Mouse (Mus musculus) testis, adult 2 months (tissue): Measurements from ENCODE around the gene Cntnap2. TPM values are rescaled to one million over a fixed set of nuclear protein-coding genes. Genes with fewer than 3 reads are reported as not detected.

Experiments used
- H3K27ac ChIP-seq: fragments of 200-500 bp; 2 replicates; pipeline ENCODE4 v1.5.1; 2012; ENCODE audit warnings: low read depth, low read length; ENCODE audit not compliant: control insufficient read depth, insufficient read depth
- H3K27me3 ChIP-seq: fragments of 200-500 bp; 2 replicates; pipeline ENCODE4 v1.6.1; 2012; ENCODE audit warnings: mild to moderate bottlenecking, low read length, moderate library complexity; ENCODE audit not compliant: control insufficient read depth, insufficient read depth
- H3K36me3 ChIP-seq: fragments of 200-500 bp; 2 replicates; pipeline ENCODE4 v1.6.1; 2012; ENCODE audit warnings: mild to moderate bottlenecking, low read length; ENCODE audit not compliant: control insufficient read depth, insufficient read depth
- H3K4me1 ChIP-seq: fragments of 200-500 bp; 2 replicates; pipeline ENCODE4 v1.6.1; 2012; ENCODE audit warnings: low read length; ENCODE audit not compliant: control insufficient read depth, insufficient read depth
- H3K4me3 ChIP-seq: fragments of 200-500 bp; 2 replicates; pipeline ENCODE4 v1.5.1; 2012; ENCODE audit warnings: low read depth, mild to moderate bottlenecking, low read length, moderate library complexity, mixed read lengths; ENCODE audit not compliant: control insufficient read depth
- CTCF ChIP-seq: fragments of 200-500 bp; IDR thresholded peaks from 2 replicates; pipeline ENCODE4 v1.5.1; 2012; ENCODE audit warnings: low read depth, mild to moderate bottlenecking, inconsistent platforms, low read length, moderate library complexity; ENCODE audit not compliant: control insufficient read depth, insufficient read depth, insufficient replicate concordance
- POLR2A ChIP-seq: fragments of 200-500 bp; IDR thresholded peaks from 2 replicates; pipeline ENCODE4 v1.6.1; 2012; ENCODE audit warnings: low read depth, mild to moderate bottlenecking, inconsistent platforms, low read length, moderate library complexity; ENCODE audit not compliant: control insufficient read depth
- polyA plus RNA-seq: library from polyadenylated mRNA; depleted of rRNA; stranded (reverse); fragments of >200 nt; gene quantifications from 2 replicates; pipeline ENCODE4 v1.2.3, GENCODE M21; 2012

Cntnap2 gene
- polyA plus RNA-seq, 1 experiment = 49.6 TPM

DNA sequence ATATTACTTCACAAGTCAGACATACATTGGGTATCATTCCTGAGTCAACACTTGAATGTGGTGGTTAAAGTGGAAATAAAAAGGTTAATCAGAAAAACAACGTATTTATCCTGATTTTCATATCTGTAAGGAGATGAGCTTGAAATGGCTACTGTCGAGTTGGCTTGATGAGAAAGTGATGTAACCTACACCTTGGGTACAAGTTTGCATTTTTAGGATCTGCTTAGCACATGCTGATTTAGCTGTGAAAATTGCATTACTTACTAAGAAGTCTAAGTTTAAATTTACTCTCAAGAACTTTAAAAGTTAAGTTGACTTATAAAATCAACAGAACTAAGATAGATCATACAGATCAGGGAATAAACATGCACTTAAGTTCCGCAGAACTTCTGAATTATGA lies 879.1 kb downstream of the Cntnap2 start:
- Histone ChIP-seq H3K4me3 (no peak overlapping the region), H3K36me3 (no peaks in the 10 kb centered on the region), H3K4me1 (no peaks in the 10 kb centered on the region), H3K27ac (no peak overlapping the region), H3K27me3 (no peaks in the 10 kb centered on the region)
- no peak for TF ChIP-seq CTCF
- no peak for TF ChIP-seq POLR2A

DNA sequence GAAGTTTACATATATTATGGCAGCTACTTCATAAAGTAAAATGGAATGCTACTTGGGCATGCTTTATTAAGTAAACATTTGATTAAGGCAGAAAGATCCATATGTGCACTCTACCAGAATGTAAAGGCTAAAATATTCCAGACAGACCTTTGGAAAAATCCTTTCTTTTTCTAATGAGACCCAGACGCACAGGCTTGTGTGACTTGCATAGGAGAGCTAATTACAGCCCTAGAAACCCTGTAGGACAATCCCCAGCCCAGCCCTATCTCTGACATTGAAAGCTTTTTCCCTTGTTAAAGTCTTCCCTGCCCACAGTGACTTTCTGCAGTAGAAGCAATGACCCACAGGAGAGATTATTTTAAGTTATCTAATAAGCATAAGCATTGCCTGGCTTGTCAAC lies 879.6 kb downstream of the Cntnap2 start:
- Histone ChIP-seq H3K27ac (no peak overlapping the region), H3K4me1 (no peaks in the 10 kb centered on the region), H3K36me3 (no peaks in the 10 kb centered on the region), H3K4me3 (no peak overlapping the region), H3K27me3 (no peaks in the 10 kb centered on the region)
- TF ChIP-seq POLR2A (no peak), CTCF (no peak)

- H3K36me3 ChIP-seq = no peaks in the 10 kb centered on the region
- H3K27ac ChIP-seq = no peak overlapping the region
- TF ChIP-seq CTCF (no peak), POLR2A (no peak)
- H3K27me3 ChIP-seq = no peaks in the 10 kb centered on the region
- H3K4me3 ChIP-seq = no peak overlapping the region
- H3K4me1 ChIP-seq = no peaks in the 10 kb centered on the region
Measured at GRCm38 (mm10) chr6:45945144-45945985, 886.2 kb downstream of the Cntnap2 start.

DNA sequence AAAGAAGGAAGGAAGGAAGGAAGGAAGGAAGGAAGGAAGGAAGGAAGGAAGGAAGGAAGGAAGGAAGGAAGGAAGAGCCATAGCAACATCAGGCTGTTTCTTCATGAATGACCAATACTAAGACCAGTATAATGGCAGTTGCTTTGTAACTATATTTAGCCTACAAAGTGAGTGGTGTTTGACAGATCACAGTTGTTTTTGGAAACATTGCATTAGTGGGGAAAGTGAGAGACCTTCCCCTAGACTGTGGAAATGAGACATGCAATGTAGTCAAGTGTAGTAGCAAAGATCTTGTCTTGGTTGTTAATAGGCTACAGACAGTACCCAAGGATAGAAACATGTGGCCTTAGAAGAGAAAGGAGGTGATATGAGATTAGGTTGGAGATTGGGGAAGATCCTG lies 895.6 kb downstream of the Cntnap2 start:
- TF ChIP-seq CTCF (no peak), POLR2A (no peak)
- Histone ChIP-seq H3K27ac (no peak overlapping the region), H3K27me3 (no peaks in the 10 kb centered on the region), H3K4me3 (no peak overlapping the region), H3K36me3 (no peaks in the 10 kb centered on the region), H3K4me1 (no peaks in the 10 kb centered on the region)

DNA sequence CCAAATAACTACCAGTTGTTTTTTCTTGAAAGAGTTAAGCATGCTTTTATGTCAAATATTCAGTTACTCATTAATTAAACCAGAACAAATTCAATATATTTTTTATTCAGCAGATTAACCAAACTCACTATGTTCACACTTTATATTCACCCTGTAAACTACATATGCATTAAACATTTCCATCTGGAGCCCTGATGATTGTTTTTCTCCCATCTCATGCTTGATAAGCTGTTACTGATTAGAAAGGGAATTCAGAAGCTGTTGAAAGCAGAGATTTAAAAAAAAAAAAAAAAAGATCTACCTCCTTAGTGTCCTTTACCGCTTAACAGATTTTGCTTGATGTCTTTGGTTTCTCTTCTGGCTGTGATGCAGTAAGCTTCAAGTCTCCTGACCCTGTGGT lies 905.3 kb downstream of the Cntnap2 start:
- no peaks in the 10 kb centered on the region for H3K36me3 ChIP-seq
- no peak for TF ChIP-seq CTCF
- no peak for TF ChIP-seq POLR2A
- no peak overlapping the region for H3K27ac ChIP-seq
- no peaks in the 10 kb centered on the region for H3K27me3 ChIP-seq
- H3K4me3 ChIP-seq = no peak overlapping the region
- no peaks in the 10 kb centered on the region for H3K4me1 ChIP-seq

GRCm38 (mm10) chr6:45974471-45975154 lies 915.5 kb downstream of the Cntnap2 start:
- Histone ChIP-seq H3K27ac (no peak overlapping the region), H3K27me3 (no peaks in the 10 kb centered on the region), H3K36me3 (no peaks in the 10 kb centered on the region), H3K4me3 (no peak overlapping the region), H3K4me1 (no peaks in the 10 kb centered on the region)
- TF ChIP-seq CTCF (no peak), POLR2A (no peak)

GRCm38 (mm10) chr6:45979171-45979570 lies 920.0 kb downstream of the Cntnap2 start:
- Histone ChIP-seq H3K27ac (no peak overlapping the region), H3K36me3 (no peaks in the 10 kb centered on the region), H3K4me3 (no peak overlapping the region), H3K27me3 (no peaks in the 10 kb centered on the region), H3K4me1 (no peaks in the 10 kb centered on the region)
- no peak for TF ChIP-seq POLR2A

DNA sequence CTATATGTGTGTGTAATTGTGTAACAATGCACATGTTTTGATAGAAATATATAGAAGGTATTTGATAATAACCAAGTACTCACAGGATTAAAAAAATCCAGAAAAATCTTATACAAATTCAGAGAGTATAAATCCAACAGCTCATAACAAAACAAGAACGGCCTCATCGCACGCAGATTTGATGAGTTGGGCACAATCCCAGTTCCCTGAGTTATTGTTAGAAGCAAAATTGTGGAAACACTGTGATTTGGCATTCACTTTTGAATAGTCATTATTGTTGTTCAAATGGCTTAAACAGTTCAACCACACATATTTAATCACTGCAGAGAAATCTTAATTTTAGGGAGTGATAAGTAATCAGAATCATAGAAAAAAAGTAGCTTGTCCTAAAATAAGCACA lies 928.9 kb downstream of the Cntnap2 start:
- Histone ChIP-seq H3K27ac (no peak overlapping the region), H3K27me3 (no peaks in the 10 kb centered on the region), H3K36me3 (no peaks in the 10 kb centered on the region), H3K4me3 (no peak overlapping the region), H3K4me1 (no peaks in the 10 kb centered on the region)
- TF ChIP-seq CTCF = no peak
- TF ChIP-seq POLR2A = no peak
